Mouse (Mus musculus): Measurements from ENCODE around the gene Naxd. TPM values are rescaled to one million over a fixed set of nuclear protein-coding genes. Genes with fewer than 3 reads are reported as not detected.

Gene Naxd
- polyA plus RNA-seq, 1 experiment from 2014 or later: 131 TPM

- Histone ChIP-seq H3K27ac (ENCODE audit: low read depth) (no peak overlapping the region), H3K9me3 (ENCODE audit: low read depth, low read length) (no peaks in the 10 kb centered on the region), H3K4me2 (no peak overlapping the region), H3K9ac (no peak overlapping the region), H3K36me3 (ENCODE audit: insufficient read depth) (peaks cover 80% of the 10 kb centered on the region), H3K27me3 (ENCODE audit: insufficient read depth, low read length) (no peaks in the 10 kb centered on the region), H3K4me3 (ENCODE audit: low read depth, low read length) (no peak overlapping the region), H3K4me1 (ENCODE audit: insufficient read depth) (no peaks in the 10 kb centered on the region)
- WGBS: 74% methylated on average over 10 of the region's 10 CpGs
- DNase-seq (no peak), ATAC-seq (ENCODE audit: insufficient read depth) (no peak)
- no peak for TF ChIP-seq CTCF (IDR thresholded peaks at IDR 0.05; ENCODE audit: low read depth)
Measured at GRCm38 (mm10) chr8:11508880-11509279, 11.6 kb downstream of the Naxd start.

GRCm38 (mm10) chr8:11510971-11511370 is 13.7 kb downstream of the Naxd start:
- Histone ChIP-seq H3K4me3 (ENCODE audit: low read depth, low read length) (no peak overlapping the region), H3K4me2 (no peak overlapping the region), H3K36me3 (ENCODE audit: insufficient read depth) (peaks cover 78% of the 10 kb centered on the region), H3K9me3 (ENCODE audit: low read depth, low read length) (no peaks in the 10 kb centered on the region), H3K27ac (ENCODE audit: low read depth) (no peak overlapping the region), H3K27me3 (ENCODE audit: insufficient read depth, low read length) (no peaks in the 10 kb centered on the region), H3K9ac (no peak overlapping the region), H3K4me1 (ENCODE audit: insufficient read depth) (no peaks in the 10 kb centered on the region)
- no peak for TF ChIP-seq CTCF (IDR thresholded peaks at IDR 0.05; ENCODE audit: low read depth)
- DNase-seq: no peak
- WGBS: 80% methylated on average over 5 of the region's 5 CpGs
- no peak for ATAC-seq (ENCODE audit: insufficient read depth)

- H3K4me3 ChIP-seq (ENCODE audit: low read depth, low read length): no peak overlapping the region
- 82% methylated on average over 9 of the region's 9 CpGs for WGBS
Measured at GRCm38 (mm10) chr8:11512711-11513110, 15.4 kb downstream of the Naxd start.

GRCm38 (mm10) chr8:11513247-11513646 is 15.9 kb downstream of the Naxd start:
- H3K4me3 ChIP-seq (ENCODE audit: low read depth, low read length): no peak overlapping the region
- no peaks in the 10 kb centered on the region for H3K27me3 ChIP-seq (ENCODE audit: insufficient read depth, low read length)
- peaks cover 78% of the 10 kb centered on the region for H3K36me3 ChIP-seq (ENCODE audit: insufficient read depth)
- H3K9ac ChIP-seq: no peak overlapping the region
- H3K4me2 ChIP-seq: no peak overlapping the region
- H3K4me1 ChIP-seq (ENCODE audit: insufficient read depth): no peaks in the 10 kb centered on the region
- 86% methylated on average over 5 of the region's 5 CpGs for WGBS
- H3K9me3 ChIP-seq (ENCODE audit: low read depth, low read length): no peaks in the 10 kb centered on the region
- no peak overlapping the region for H3K27ac ChIP-seq (ENCODE audit: low read depth)
- no peak for TF ChIP-seq CTCF (IDR thresholded peaks at IDR 0.05; ENCODE audit: low read depth)
- DNase-seq: no peak
- ATAC-seq (ENCODE audit: insufficient read depth): no peak

More at GRCm38 (mm10) chr8:11512711-11513110, 15.4 kb downstream of the Naxd start:
- ATAC-seq (ENCODE audit: insufficient read depth): no peak
- Histone ChIP-seq H3K27ac (ENCODE audit: low read depth) (no peak overlapping the region), H3K9ac (no peak overlapping the region), H3K9me3 (ENCODE audit: low read depth, low read length) (no peaks in the 10 kb centered on the region), H3K4me2 (no peak overlapping the region), H3K4me1 (ENCODE audit: insufficient read depth) (no peaks in the 10 kb centered on the region), H3K27me3 (ENCODE audit: insufficient read depth, low read length) (no peaks in the 10 kb centered on the region), H3K36me3 (ENCODE audit: insufficient read depth) (peaks cover 77% of the 10 kb centered on the region)
- no peak for TF ChIP-seq CTCF (IDR thresholded peaks at IDR 0.05; ENCODE audit: low read depth)
- no peak for DNase-seq

- WGBS: 92% methylated on average over 9 of the region's 9 CpGs
- Histone ChIP-seq H3K4me3 (ENCODE audit: low read depth, low read length) (no peak overlapping the region), H3K9ac (no peak overlapping the region), H3K27me3 (ENCODE audit: insufficient read depth, low read length) (no peaks in the 10 kb centered on the region), H3K9me3 (ENCODE audit: low read depth, low read length) (no peaks in the 10 kb centered on the region), H3K4me1 (ENCODE audit: insufficient read depth) (no peaks in the 10 kb centered on the region), H3K4me2 (no peak overlapping the region), H3K36me3 (ENCODE audit: insufficient read depth) (peaks cover 66% of the 10 kb centered on the region), H3K27ac (ENCODE audit: low read depth) (no peak overlapping the region)
- no peak for TF ChIP-seq CTCF (IDR thresholded peaks at IDR 0.05; ENCODE audit: low read depth)
- ATAC-seq (ENCODE audit: insufficient read depth) (no peak), DNase-seq (no peak)
Measured at GRCm38 (mm10) chr8:11516292-11516691, 19.0 kb downstream of the Naxd start.

- TF ChIP-seq CTCF (IDR thresholded peaks at IDR 0.05; ENCODE audit: low read depth): no peak
- H3K27ac ChIP-seq (ENCODE audit: low read depth): no peak overlapping the region
- no peaks in the 10 kb centered on the region for H3K9me3 ChIP-seq (ENCODE audit: low read depth, low read length)
- no peak overlapping the region for H3K4me2 ChIP-seq
- ATAC-seq (ENCODE audit: insufficient read depth): 0 out of 2 replicates have a peak, but pooled peaks have one; percentile 15
- no peaks in the 10 kb centered on the region for H3K27me3 ChIP-seq (ENCODE audit: insufficient read depth, low read length)
- H3K4me1 ChIP-seq (ENCODE audit: insufficient read depth): no peaks in the 10 kb centered on the region
- H3K9ac ChIP-seq: no peak overlapping the region
- DNase-seq: no peak
- peaks cover 57% of the 10 kb centered on the region for H3K36me3 ChIP-seq (ENCODE audit: insufficient read depth)
- no peak overlapping the region for H3K4me3 ChIP-seq (ENCODE audit: low read depth, low read length)
- WGBS: 72% methylated on average over 16 of the region's 16 CpGs
Measured at GRCm38 (mm10) chr8:11517366-11518055, 20.2 kb downstream of the Naxd start.

- Histone ChIP-seq H3K27ac (ENCODE audit: low read depth) (no peak overlapping the region), H3K9me3 (ENCODE audit: low read depth, low read length) (no peaks in the 10 kb centered on the region), H3K9ac (no peak overlapping the region), H3K4me3 (ENCODE audit: low read depth, low read length) (no peak overlapping the region), H3K4me2 (no peak overlapping the region), H3K4me1 (ENCODE audit: insufficient read depth) (no peaks in the 10 kb centered on the region), H3K36me3 (ENCODE audit: insufficient read depth) (peaks cover 53% of the 10 kb centered on the region), H3K27me3 (ENCODE audit: insufficient read depth, low read length) (no peaks in the 10 kb centered on the region)
- no peak for TF ChIP-seq CTCF (IDR thresholded peaks at IDR 0.05; ENCODE audit: low read depth)
- ATAC-seq (ENCODE audit: insufficient read depth) (no peak), DNase-seq (no peak)
- WGBS: 80% methylated on average over 6 of the region's 6 CpGs
Measured at GRCm38 (mm10) chr8:11518056-11518396, 20.7 kb downstream of the Naxd start.
